Mouse (Mus musculus): ENCODE measurements around the gene Arel1. TPM values are rescaled to one million over a fixed set of nuclear protein-coding genes. Genes with fewer than 3 reads are reported as not detected.

Gene Arel1
- polyA plus RNA-seq, 1 experiment: 28.6 TPM

DNA sequence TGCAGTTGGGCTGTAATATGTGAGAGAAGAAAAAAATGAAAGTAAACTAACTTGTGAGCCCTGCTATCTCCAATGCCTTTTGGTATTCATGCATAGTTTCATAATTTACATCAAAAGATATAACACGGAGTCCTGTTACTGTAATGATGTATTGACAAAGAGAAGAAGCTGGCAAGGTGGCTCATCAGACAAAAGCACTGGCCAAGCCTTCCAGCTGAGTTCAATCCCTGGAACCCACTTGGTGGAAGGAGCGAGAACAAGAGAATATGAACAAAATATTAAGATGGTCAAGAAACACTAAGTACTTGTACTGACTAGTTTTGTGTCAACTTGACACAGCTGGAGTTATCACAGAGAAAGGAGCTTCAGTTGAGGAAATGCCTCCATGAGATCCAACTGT is 98.4 kb downstream of the Arel1 start:
- TF ChIP-seq POLR2A (IDR thresholded peaks at IDR 0.05; ENCODE audit: borderline replicate concordance, control insufficient read depth, low read depth, low read length): no peak
- TF ChIP-seq CTCF (IDR thresholded peaks at IDR 0.05; ENCODE audit: control insufficient read depth, insufficient read depth, low read length): no peak
- Histone ChIP-seq H3K4me1 (ENCODE audit: control insufficient read depth, insufficient read depth, low read length) (no peaks in the 10 kb centered on the region), H3K4me3 (replicated peaks; ENCODE audit: control insufficient read depth, low read depth, low read length) (no peak overlapping the region), H3K27ac (ENCODE audit: control insufficient read depth, insufficient read depth, low read depth, low read length, poor library complexity) (no peak overlapping the region)
- 62% methylated on average over 2 of the region's 2 CpGs for WGBS

Other genes starting within 250 kb of the Arel1 start
- 33.6 and 72.2 TPM in 2 replicates for gene Npc2, start 197.7 kb downstream of the Arel1 start, polyA plus RNA-seq (2011; ENCODE audit: insufficient read depth, insufficient read length, low replicate concordance, missing spikeins)
- gene Isca2, start 197.6 kb downstream of the Arel1 start, polyA plus RNA-seq (2011; ENCODE audit: insufficient read depth, insufficient read length, low replicate concordance, missing spikeins): 83.4 and 90.0 TPM in 2 replicates
- 2.7 and 6.9 TPM in 2 replicates for gene Ltbp2, start 94.4 kb downstream of the Arel1 start, polyA plus RNA-seq (2011; ENCODE audit: insufficient read depth, insufficient read length, low replicate concordance, missing spikeins)
- gene Fcf1, start within 50 bp of the Arel1 start, polyA plus RNA-seq (2011; ENCODE audit: insufficient read depth, insufficient read length, low replicate concordance, missing spikeins): 76.1 and 122 TPM in 2 replicates
- 15.0 and 36.2 TPM in 2 replicates for gene Ylpm1, start 25.4 kb upstream of the Arel1 start, polyA plus RNA-seq (2011; ENCODE audit: insufficient read depth, insufficient read length, low replicate concordance, missing spikeins)
- 2.2 and 2.9 TPM in 2 replicates for gene Prox2, start 139.9 kb upstream of the Arel1 start, polyA plus RNA-seq (2011; ENCODE audit: insufficient read depth, insufficient read length, low replicate concordance, missing spikeins)
- 87.0 and 102 TPM in 2 replicates for gene Dlst, start 139.9 kb upstream of the Arel1 start, polyA plus RNA-seq (2011; ENCODE audit: insufficient read depth, insufficient read length, low replicate concordance, missing spikeins)
- 0.63 TPM in 1 of 2 replicates, not detected in the other for gene Rps6kl1, start 180.4 kb upstream of the Arel1 start, polyA plus RNA-seq (2011; ENCODE audit: insufficient read depth, insufficient read length, low replicate concordance, missing spikeins)
- 1.6 TPM in 1 of 2 replicates, not detected in the other for gene Pgf, start 206.9 kb upstream of the Arel1 start, polyA plus RNA-seq (2011; ENCODE audit: insufficient read depth, insufficient read length, low replicate concordance, missing spikeins)
- 17.0 and 32.9 TPM in 2 replicates for gene Eif2b2, start 248.6 kb upstream of the Arel1 start, polyA plus RNA-seq (2011; ENCODE audit: insufficient read depth, insufficient read length, low replicate concordance, missing spikeins)

All from bone marrow, adult 2 months (tissue).